Mouse (Mus musculus): Measurements from ENCODE around the gene Abcb5. TPM values are rescaled to one million over a fixed set of nuclear protein-coding genes. Genes with fewer than 3 reads are reported as not detected.
A peak's percentile ranks its signal among the peaks of the same experiment; 100 is the strongest.
"Not testable (repeated sequence)": the region's sequence is repeated elsewhere in the genome, so short reads cannot be mapped to it uniquely, and the experiment has no call there.

The Abcb5 gene
- not detected in 2 replicates for polyA plus RNA-seq (2016; fragmentation: Nextera tagmentation; extraction: Ambion mirVana)

GRCm38 (mm10) chr12:118966321-118966720 is at the start of gene Abcb5:
Gene Abcb5 (minus strand): TSS chr12:118966421.
- Histone ChIP-seq H3K36me3 (replicated peaks) (no peaks in the 10 kb centered on the region), H3K27ac (no peak within 1 kb of the TSS), H3K4me3 (no peak within 1 kb of the TSS), H3K4me1 (no peaks in the 10 kb centered on the region), H3K27me3 (ENCODE audit: poor library complexity, severe bottlenecking) (no peaks in the 10 kb centered on the region), H3K9me3 (no peaks in the 10 kb centered on the region)
- DNase-seq (ENCODE audit: extremely low spot score, low spot score): no peak
- WGBS: 91% methylated on average over 4 of the region's 4 CpGs

- 86% methylated on average over 2 of the region's 2 CpGs for WGBS
Observed at GRCm38 (mm10) chr12:118999230-118999629, 33.0 kb upstream of the Abcb5 start.

GRCm38 (mm10) chr12:118994328-118995166 is 28.3 kb upstream of the Abcb5 start:
- no peak for DNase-seq (ENCODE audit: extremely low spot score, low spot score)
- no peaks in the 10 kb centered on the region for H3K4me1 ChIP-seq
- no peak overlapping the region for H3K4me3 ChIP-seq
- H3K27me3 ChIP-seq (ENCODE audit: poor library complexity, severe bottlenecking): no peaks in the 10 kb centered on the region
- H3K36me3 ChIP-seq (replicated peaks): no peaks in the 10 kb centered on the region
- H3K27ac ChIP-seq: no peak overlapping the region
- WGBS: 89% methylated on average over 1 of the region's 1 CpGs
- peaks cover 4% of the 10 kb centered on the region; the same call in 1 of the 2 replicates for H3K9me3 ChIP-seq

More at GRCm38 (mm10) chr12:118999230-118999629, 33.0 kb upstream of the Abcb5 start:
- DNase-seq (ENCODE audit: extremely low spot score, low spot score): no peak
- Histone ChIP-seq H3K27ac (no peak overlapping the region), H3K27me3 (ENCODE audit: poor library complexity, severe bottlenecking) (no peaks in the 10 kb centered on the region), H3K36me3 (replicated peaks) (no peaks in the 10 kb centered on the region), H3K4me3 (no peak overlapping the region), H3K4me1 (no peaks in the 10 kb centered on the region), H3K9me3 (no peaks in the 10 kb centered on the region)

GRCm38 (mm10) chr12:118984852-118985251 is 18.6 kb upstream of the Abcb5 start:
- H3K36me3 ChIP-seq (replicated peaks): no peaks in the 10 kb centered on the region
- 65% methylated on average over 1 of the region's 1 CpGs for WGBS
- no peak overlapping the region for H3K4me3 ChIP-seq
- no peak overlapping the region for H3K27ac ChIP-seq
- H3K4me1 ChIP-seq: no peaks in the 10 kb centered on the region
- H3K27me3 ChIP-seq (ENCODE audit: poor library complexity, severe bottlenecking): no peaks in the 10 kb centered on the region
- DNase-seq (ENCODE audit: extremely low spot score, low spot score): no peak
- no peaks in the 10 kb centered on the region for H3K9me3 ChIP-seq

GRCm38 (mm10) chr12:118930386-118931318 is 35.6 kb downstream of the Abcb5 start:
- Histone ChIP-seq H3K4me1 (peaks cover 9% of the 10 kb centered on the region), H3K4me3 (peak overlapping the region; percentile 40), H3K27ac (peak overlapping the region; percentile 67), H3K9me3 (no peaks in the 10 kb centered on the region), H3K27me3 (ENCODE audit: poor library complexity, severe bottlenecking) (peaks cover 4% of the 10 kb centered on the region; the same call in 1 of the 2 replicates), H3K36me3 (replicated peaks) (no peaks in the 10 kb centered on the region)
- DNase-seq (ENCODE audit: extremely low spot score, low spot score): peak; percentile 69
- 23% methylated on average over 13 of the region's 13 CpGs for WGBS

- no peaks in the 10 kb centered on the region for H3K36me3 ChIP-seq (replicated peaks)
- H3K4me1 ChIP-seq: peaks cover 9% of the 10 kb centered on the region
- peaks cover 4% of the 10 kb centered on the region; the same call in 1 of the 2 replicates for H3K27me3 ChIP-seq (ENCODE audit: poor library complexity, severe bottlenecking)
- H3K4me3 ChIP-seq: peak overlapping the region; percentile 34; the same call in 1 of the 2 replicates
- H3K9me3 ChIP-seq: no peaks in the 10 kb centered on the region
- WGBS: 22% methylated on average over 13 of the region's 13 CpGs
- DNase-seq (ENCODE audit: extremely low spot score, low spot score): peak; percentile 36
- peak overlapping the region; percentile 63 for H3K27ac ChIP-seq
Observed at GRCm38 (mm10) chr12:118926813-118927281, 39.4 kb downstream of the Abcb5 start.

- H3K4me3 ChIP-seq; H3K27ac ChIP-seq; DNase-seq (ENCODE audit: extremely low spot score, low spot score); H3K36me3 ChIP-seq (replicated peaks); H3K4me1 ChIP-seq; H3K27me3 ChIP-seq (ENCODE audit: poor library complexity, severe bottlenecking); H3K9me3 ChIP-seq: not testable (repeated sequence)
- WGBS: 59% methylated on average over 1 of the region's 1 CpGs
Observed at GRCm38 (mm10) chr12:118923874-118924273, 42.3 kb downstream of the Abcb5 start.

- peaks cover 8% of the 10 kb centered on the region for H3K4me1 ChIP-seq
- H3K36me3 ChIP-seq (replicated peaks): no peaks in the 10 kb centered on the region
- H3K27ac ChIP-seq: no peak overlapping the region
- 29% methylated on average over 1 of the region's 1 CpGs for WGBS
- H3K4me3 ChIP-seq: no peak overlapping the region
- no peaks in the 10 kb centered on the region for H3K27me3 ChIP-seq (ENCODE audit: poor library complexity, severe bottlenecking)
- DNase-seq (ENCODE audit: extremely low spot score, low spot score): no peak
- H3K9me3 ChIP-seq: no peaks in the 10 kb centered on the region
Observed at GRCm38 (mm10) chr12:118917771-118918170, 48.5 kb downstream of the Abcb5 start.

GRCm38 (mm10) chr12:118910360-118910759 is 55.9 kb downstream of the Abcb5 start:
- Histone ChIP-seq H3K27me3 (ENCODE audit: poor library complexity, severe bottlenecking) (no peaks in the 10 kb centered on the region), H3K4me3 (no peak overlapping the region), H3K4me1 (no peaks in the 10 kb centered on the region), H3K9me3 (no peaks in the 10 kb centered on the region), H3K36me3 (replicated peaks) (no peaks in the 10 kb centered on the region), H3K27ac (no peak overlapping the region)
- no peak for DNase-seq (ENCODE audit: extremely low spot score, low spot score)
- WGBS: 75% methylated on average over 2 of the region's 2 CpGs

GRCm38 (mm10) chr12:118902249-118902648 is 64.0 kb downstream of the Abcb5 start:
- H3K27ac ChIP-seq: no peak overlapping the region
- no peaks in the 10 kb centered on the region for H3K27me3 ChIP-seq (ENCODE audit: poor library complexity, severe bottlenecking)
- no peaks in the 10 kb centered on the region for H3K9me3 ChIP-seq
- 85% methylated on average over 5 of the region's 5 CpGs for WGBS
- no peaks in the 10 kb centered on the region for H3K36me3 ChIP-seq (replicated peaks)
- no peak for DNase-seq (ENCODE audit: extremely low spot score, low spot score)
- no peak overlapping the region for H3K4me3 ChIP-seq
- H3K4me1 ChIP-seq: no peaks in the 10 kb centered on the region

- Histone ChIP-seq H3K9me3 (no peaks in the 10 kb centered on the region), H3K36me3 (replicated peaks) (no peaks in the 10 kb centered on the region), H3K27ac (no peak overlapping the region), H3K27me3 (ENCODE audit: poor library complexity, severe bottlenecking) (no peaks in the 10 kb centered on the region), H3K4me1 (0 out of 2 replicates have a peak, but pooled peaks cover 3% of the 10 kb centered on the region), H3K4me3 (no peak overlapping the region)
- WGBS: 92% methylated on average over 2 of the region's 2 CpGs
- no peak for DNase-seq (ENCODE audit: extremely low spot score, low spot score)
Observed at GRCm38 (mm10) chr12:118887964-118888363, 78.3 kb downstream of the Abcb5 start.

- H3K27ac ChIP-seq: no peak overlapping the region
- no peaks in the 10 kb centered on the region for H3K27me3 ChIP-seq (ENCODE audit: poor library complexity, severe bottlenecking)
- DNase-seq (ENCODE audit: extremely low spot score, low spot score): no peak
- H3K36me3 ChIP-seq (replicated peaks): no peaks in the 10 kb centered on the region
- no peak overlapping the region for H3K4me3 ChIP-seq
- no peaks in the 10 kb centered on the region for H3K9me3 ChIP-seq
- H3K4me1 ChIP-seq: 0 out of 2 replicates have a peak, but pooled peaks cover 3% of the 10 kb centered on the region
Observed at GRCm38 (mm10) chr12:118882790-118883189, 83.4 kb downstream of the Abcb5 start.
